Mouse (Mus musculus) myocyte (in vitro differentiated cells): ENCODE measurements at regions not wholly inside any gene's neighbourhood (a gene's known extent, or its start where the extent isn't known, plus 50 kb on each side); places are given as distances from the start of the nearest gene placed in this dataset.

Source experiments
- MAX ChIP-seq: IDR thresholded peaks from one replicate; pipeline ENCODE4 v1.6.1; 2011; ENCODE audit warnings: low read depth, mild to moderate bottlenecking, control low read depth
- POLR2A ChIP-seq: IDR thresholded peaks from one replicate; pipeline ENCODE4 v1.6.1; 2011; ENCODE audit warnings: low read depth, mild to moderate bottlenecking, control low read depth, moderate library complexity; ENCODE audit not compliant: insufficient read length
- TCF12 ChIP-seq: IDR thresholded peaks from one replicate; pipeline ENCODE4 v1.6.1; 2011; ENCODE audit warnings: mild to moderate bottlenecking, control low read depth; ENCODE audit not compliant: poor library complexity, insufficient read depth, severe bottlenecking
- USF1 ChIP-seq: IDR thresholded peaks from one replicate; pipeline ENCODE4 v1.6.1; 2011; ENCODE audit warnings: low read depth, mild to moderate bottlenecking, control low read depth, moderate library complexity

DNA sequence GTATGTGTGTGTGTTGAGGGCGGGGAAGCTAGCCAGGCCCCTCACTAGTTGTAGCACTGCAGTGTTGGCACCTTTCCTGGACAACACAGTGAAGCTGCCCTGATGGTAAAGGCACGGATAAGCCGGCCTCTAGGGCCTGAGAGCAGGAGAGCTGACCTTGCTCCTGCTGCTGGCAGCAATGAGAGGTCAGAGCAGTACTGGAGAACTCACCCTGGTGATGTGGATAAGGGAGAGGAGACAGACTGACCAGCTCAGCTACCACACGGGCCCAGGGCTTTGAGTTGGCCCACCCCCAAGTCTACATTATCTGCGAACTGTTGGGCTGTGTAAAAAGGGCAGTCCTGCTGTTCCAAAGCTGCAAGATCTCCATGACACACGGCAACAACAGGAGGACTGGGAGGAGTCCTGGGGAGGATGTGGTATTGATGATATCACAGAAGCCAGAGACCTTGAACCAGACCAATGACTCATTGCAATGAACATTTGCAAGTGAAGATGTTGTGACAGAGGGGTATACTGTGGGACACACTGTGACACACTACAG, 131.4 kb upstream of the Map1b start:
- TF ChIP-seq POLR2A (no peak), USF1 (no peak), TCF12 (no peak), MAX (no peak)
